ENCODE assay signal across 8 mouse cellular contexts in genomic region chr5:140704378-140705251, GRCm38 (mm10). TPM values are rescaled to one million over a fixed set of nuclear protein-coding genes. Genes with fewer than 3 reads are reported as not detected.
DNase-seq lines count a peak whose midpoint lies in the region; ATAC-seq lines count a peak whose summit lies in the region.

Gene Brat1, plus strand, starts transcription at chr5:140705011.

- peak within 1 kb of the TSS; percentile 62 for H3K4me3 ChIP-seq in forebrain, embryonic 14.5 days (ENCODE audit: low read depth, low read length)
- peak within 1 kb of the TSS; percentile 62 for H3K4me3 ChIP-seq in neural tube, embryonic 15.5 days (replicated peaks)

- intact Hi-C loops in heart, postnatal 14 days (cut with DNase I) = loop anchor here (5.0 kb wide), 2 partner anchors 43 to 123 kb away; no protein-coding TSS in a partner anchor

- H3K4me2 ChIP-seq in forebrain, embryonic 14.5 days (ENCODE audit: low read length) = peak within 1 kb of the TSS; percentile 72
- H3K4me2 ChIP-seq in neural tube, embryonic 15.5 days = peak within 1 kb of the TSS; percentile 81

- peak; percentile 90 for ATAC-seq in forebrain, embryonic 14.5 days
- ATAC-seq in neural tube, embryonic 15.5 days (ENCODE audit: low FRiP score) = peak; percentile 93

- DNase-seq in ES-CJ7 (ENCODE audit: low read depth, low spot score) = peak; percentile 100
- DNase-seq in cerebellum, adult 11 months = peak; percentile 100
- DNase-seq in forebrain, embryonic 14.5 days (ENCODE audit: low spot score) = peak; percentile 100
- peak; percentile 99 to 100 for DNase-seq in heart, postnatal 14 days
- DNase-seq in layer of hippocampus, adult 11-12 months (ENCODE audit: low spot score) = peak; percentile 100
- DNase-seq in lung, adult 18-20 months = peak; percentile 100
- DNase-seq in testis, postnatal 14 days (ENCODE audit: low spot score) = peak; percentile 100

- H3K9me3 ChIP-seq in forebrain, embryonic 14.5 days (replicated peaks; ENCODE audit: control insufficient read depth, low read length) = no peaks in the 10 kb centered on the region
- H3K9me3 ChIP-seq in neural tube, embryonic 15.5 days (replicated peaks) = no peaks in the 10 kb centered on the region

- H3K27ac ChIP-seq in forebrain, embryonic 14.5 days (ENCODE audit: low read depth, low read length) = peak within 1 kb of the TSS; percentile 90
- peak within 1 kb of the TSS; percentile 97 for H3K27ac ChIP-seq in neural tube, embryonic 15.5 days (replicated peaks)

- WGBS in forebrain, embryonic 14.5 days = under 1% methylated on average over 69 of the region's 69 CpGs
- WGBS in neural tube, embryonic 15.5 days = under 1% methylated on average over 69 of the region's 69 CpGs

- H3K9ac ChIP-seq in forebrain, embryonic 14.5 days (ENCODE audit: low read length) = peak within 1 kb of the TSS; percentile 80
- peak within 1 kb of the TSS; percentile 75 for H3K9ac ChIP-seq in neural tube, embryonic 15.5 days (replicated peaks)

- H3K4me1 ChIP-seq in forebrain, embryonic 14.5 days (ENCODE audit: control insufficient read depth, insufficient read depth, low read length) = peaks cover 17% of the 10 kb centered on the region
- peaks cover 50% of the 10 kb centered on the region for H3K4me1 ChIP-seq in neural tube, embryonic 15.5 days

- peaks cover 12% of the 10 kb centered on the region for H3K36me3 ChIP-seq in forebrain, embryonic 14.5 days (ENCODE audit: control insufficient read depth, insufficient read depth, low read length)
- H3K36me3 ChIP-seq in neural tube, embryonic 15.5 days = 0 out of 2 replicates have a peak, but pooled peaks cover 5% of the 10 kb centered on the region

- no peaks in the 10 kb centered on the region for H3K27me3 ChIP-seq in forebrain, embryonic 14.5 days (replicated peaks; ENCODE audit: control insufficient read depth, insufficient read depth, low read length)
- H3K27me3 ChIP-seq in neural tube, embryonic 15.5 days (replicated peaks) = no peaks in the 10 kb centered on the region

RNA-seq across cellular contexts. Expression of gene Brat1, which starts in this region (rescaled TPM):
- 14.3 and 19.8 TPM in 2 replicates for polyA plus RNA-seq in forebrain, embryonic 14.5 days (2014; fragmentation: Nextera tagmentation; extraction: Ambion mirVana)
- 10 to 100 TPM in 1 of 2 experiments, 1 to 10 TPM in 1; 8.6 to 10.8 TPM for total RNA-seq in heart, postnatal 14 days (2021)
- 25.9 and 26.9 TPM in 2 replicates for polyA plus RNA-seq in neural tube, embryonic 15.5 days (2015; fragmentation: Nextera tagmentation; extraction: Ambion mirVana)

Comparison
In these comparisons a context has a peak if more than half of its experiments do, and no peak if none do; other contexts are left out.
1. Peak in every context shown above with its lines: DNase-seq, ATAC-seq, H3K4me3 ChIP-seq and H3K27ac ChIP-seq.